Mouse (Mus musculus) T-cell, adult 2 months (primary cell): ENCODE data around the gene Arpc1b.
"Not testable (repeated sequence)": the region's sequence is repeated elsewhere in the genome, so short reads cannot be mapped to it uniquely, and the experiment has no call there.

Source experiments
- DNase-seq: peaks from one replicate; pipeline ENCODE4 v3.0.0; 2022; ENCODE audit warnings: low spot score

Gene Arpc1b

GRCm38 (mm10) chr5:145114606-145115473 lies 825 bp downstream of the Arpc1b start:
- peak; percentile 56 for DNase-seq

- DNase-seq: no peak
Measured at GRCm38 (mm10) chr5:145115736-145116135, 1.7 kb downstream of the Arpc1b start.

- peak; percentile 63 for DNase-seq
Measured at GRCm38 (mm10) chr5:145116316-145116715, 2.3 kb downstream of the Arpc1b start.

- DNase-seq: peak; percentile 39
Measured at GRCm38 (mm10) chr5:145116916-145117315, 2.9 kb downstream of the Arpc1b start.

- DNase-seq: no peak
Measured at GRCm38 (mm10) chr5:145118005-145118404, 4.0 kb downstream of the Arpc1b start.

- no peak for DNase-seq
Measured at GRCm38 (mm10) chr5:145118461-145118860, 4.4 kb downstream of the Arpc1b start.

- DNase-seq: peak; percentile 37
Measured at GRCm38 (mm10) chr5:145119385-145119784, 5.4 kb downstream of the Arpc1b start.

- no peak for DNase-seq
Measured at GRCm38 (mm10) chr5:145120921-145121320, 6.9 kb downstream of the Arpc1b start.

GRCm38 (mm10) chr5:145123396-145123795 lies 9.4 kb downstream of the Arpc1b start:
- DNase-seq: no peak

GRCm38 (mm10) chr5:145126580-145126979 lies 12.6 kb downstream of the Arpc1b start:
- DNase-seq: no peak

- DNase-seq: no peak
Measured at GRCm38 (mm10) chr5:145129124-145129523, 15.1 kb downstream of the Arpc1b start.

GRCm38 (mm10) chr5:145129773-145130172 lies 15.8 kb downstream of the Arpc1b start:
- not testable (repeated sequence) for DNase-seq

- DNase-seq: no peak
Measured at GRCm38 (mm10) chr5:145130191-145130590, 16.2 kb downstream of the Arpc1b start.

- no peak for DNase-seq
Measured at GRCm38 (mm10) chr5:145130995-145131394, 17.0 kb downstream of the Arpc1b start.

GRCm38 (mm10) chr5:145133275-145133674 lies 19.3 kb downstream of the Arpc1b start:
- DNase-seq: not testable (repeated sequence)

- DNase-seq: no peak
Measured at GRCm38 (mm10) chr5:145138836-145139235, 24.8 kb downstream of the Arpc1b start.

GRCm38 (mm10) chr5:145139571-145140519 lies 25.8 kb downstream of the Arpc1b start, which contains the start of the genes Pdap1 and Bud31:
Gene Pdap1, minus strand, starts transcription at chr5:145140238.
Gene Bud31, plus strand, starts transcription at chr5:145140362.
- peak; percentile 95 for DNase-seq

GRCm38 (mm10) chr5:145140611-145141010 lies 26.6 kb downstream of the Arpc1b start:
- no peak for DNase-seq

GRCm38 (mm10) chr5:145147748-145148147 lies 33.7 kb downstream of the Arpc1b start:
- no peak for DNase-seq

- DNase-seq: no peak
Measured at GRCm38 (mm10) chr5:145149294-145149693, 35.3 kb downstream of the Arpc1b start.

GRCm38 (mm10) chr5:145152690-145153089 lies 38.7 kb downstream of the Arpc1b start:
- no peak for DNase-seq

- DNase-seq: no peak
Measured at GRCm38 (mm10) chr5:145161361-145161760, 47.3 kb downstream of the Arpc1b start.
